Mouse (Mus musculus): Measurements from ENCODE around the gene Rapgef2. TPM values are rescaled to one million over a fixed set of nuclear protein-coding genes. Genes with fewer than 3 reads are reported as not detected.

Gene Rapgef2
- total RNA-seq (2021) = 10 to 100 TPM; 25.2 to 30.4 TPM
- long read RNA-seq, experiment 1, partial matches to known transcripts = 10 of 12 reads
- long read RNA-seq, experiment 1, other reads (novel, unspliced or antisense) = 2 of 12 reads
- long read RNA-seq, experiment 2, partial matches to known transcripts = 0 of 3 reads
- long read RNA-seq, experiment 2, other reads (novel, unspliced or antisense) = 3 of 3 reads

DNA sequence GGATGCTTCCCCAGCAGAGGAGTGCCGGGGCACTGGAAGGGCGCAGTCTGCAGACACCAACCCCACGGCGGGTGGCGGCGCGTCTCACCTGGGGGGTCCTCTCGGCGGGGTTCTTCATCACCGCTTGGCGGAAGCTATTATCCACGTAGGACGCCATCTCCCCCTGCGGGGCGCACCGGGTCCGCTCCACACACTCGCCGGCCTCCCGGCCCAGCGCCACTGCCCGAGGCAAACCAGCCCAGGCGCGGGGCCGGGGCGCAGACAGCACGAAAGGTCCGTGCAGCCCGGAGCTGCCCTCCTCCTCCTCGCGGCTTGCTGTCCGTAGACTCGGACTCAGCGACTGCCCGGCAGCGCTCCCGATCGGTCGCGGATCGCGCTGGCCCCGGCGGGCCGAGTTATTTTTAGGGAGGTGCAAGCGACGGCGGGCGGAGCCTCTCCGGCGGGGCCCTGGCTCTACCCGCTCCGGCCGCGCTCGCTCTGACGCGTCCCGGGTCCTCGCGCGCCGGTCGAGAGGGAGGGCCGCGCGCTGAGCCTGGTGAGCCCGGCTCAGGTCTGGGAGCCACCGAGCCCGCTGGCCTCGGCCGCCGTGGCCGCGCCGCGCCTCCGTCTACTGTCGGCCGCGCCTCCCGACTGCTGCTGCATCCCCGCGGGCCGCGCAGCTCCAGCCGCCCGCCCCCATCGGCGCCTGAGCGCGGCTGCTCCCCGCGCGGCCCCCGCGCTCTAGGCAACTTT lies at the start of gene Rapgef2:
Gene Rapgef2 (minus strand): TSS at position 142 of the 732 bp plus-strand sequence.
- peak; percentile 87 for DNase-seq

DNA sequence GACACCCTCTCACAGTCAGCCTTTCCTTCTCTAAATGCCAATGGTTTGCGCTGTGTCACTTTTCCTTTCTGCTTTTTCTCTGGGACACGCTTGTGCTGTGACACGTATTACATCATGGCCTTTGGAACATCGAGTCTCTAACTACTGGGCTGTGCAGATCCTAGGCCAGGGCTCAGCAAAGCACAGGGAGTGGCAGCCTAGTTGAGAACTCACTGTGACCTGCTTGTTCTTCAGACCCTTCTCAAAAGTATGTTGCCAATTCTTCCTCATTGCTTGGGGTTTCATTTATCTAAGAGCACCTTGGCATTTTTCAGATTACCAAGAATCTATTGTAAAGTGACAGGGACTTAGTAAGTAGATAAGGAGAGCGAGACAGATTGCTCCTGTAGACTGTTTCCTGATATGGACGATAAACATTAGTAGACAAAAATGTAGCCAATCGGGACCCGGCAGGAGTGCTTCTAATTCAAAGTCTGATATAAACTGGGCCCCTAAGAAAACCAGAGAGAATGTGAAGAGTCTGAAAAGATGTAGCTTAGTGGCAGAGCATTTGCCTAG lies 47.4 kb upstream of the Rapgef2 start:
- no peak for DNase-seq

DNA sequence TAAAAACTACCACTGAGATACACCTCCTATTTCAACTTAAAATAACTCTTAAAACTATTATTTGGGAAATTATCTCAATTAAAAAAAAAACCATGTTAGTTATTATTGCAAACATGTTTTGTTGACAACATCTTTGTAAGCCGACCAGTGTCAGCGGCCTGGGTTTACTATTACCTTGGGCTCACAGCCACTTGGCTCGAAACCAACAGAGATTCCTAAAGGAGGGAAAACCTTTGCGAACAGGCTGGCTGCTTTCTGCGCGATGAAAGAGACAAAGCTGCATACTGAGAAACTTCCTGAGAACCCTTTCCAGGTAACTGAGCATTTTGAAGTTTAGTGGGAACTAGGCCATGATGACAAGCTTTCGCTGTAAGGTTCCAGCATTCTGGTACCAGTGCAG lies 46.7 kb upstream of the Rapgef2 start:
- DNase-seq = peak; percentile 52

DNA sequence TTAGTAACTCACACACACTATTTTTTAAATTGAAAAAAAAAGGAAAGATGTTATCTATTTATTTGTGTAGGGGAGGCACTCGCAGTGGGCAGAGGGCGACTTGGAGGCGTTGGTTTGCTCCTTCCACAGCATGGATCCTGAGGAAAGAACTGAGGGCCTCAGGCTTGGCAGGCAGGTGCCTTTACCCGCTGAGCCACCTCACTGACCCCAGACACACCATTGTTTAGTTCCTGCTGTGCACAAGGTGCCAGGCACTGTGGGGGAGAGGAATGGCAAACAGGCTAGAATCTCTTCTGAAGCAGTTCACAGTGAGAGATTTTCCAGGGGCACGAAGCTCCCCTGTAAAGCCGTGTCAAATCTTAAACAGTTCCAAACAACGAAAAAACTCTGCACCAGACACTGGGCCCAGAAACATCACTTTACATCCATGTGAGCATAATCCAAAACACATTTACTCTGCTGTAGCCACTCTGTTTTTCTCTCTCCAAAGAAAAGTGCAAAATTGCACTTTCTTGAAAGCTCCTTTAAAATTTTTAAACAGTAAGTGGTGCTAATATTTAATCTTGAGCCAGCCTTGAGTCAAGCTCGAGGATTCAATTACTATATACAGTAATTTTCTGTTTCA lies 43.5 kb upstream of the Rapgef2 start:
- DNase-seq = no peak

DNA sequence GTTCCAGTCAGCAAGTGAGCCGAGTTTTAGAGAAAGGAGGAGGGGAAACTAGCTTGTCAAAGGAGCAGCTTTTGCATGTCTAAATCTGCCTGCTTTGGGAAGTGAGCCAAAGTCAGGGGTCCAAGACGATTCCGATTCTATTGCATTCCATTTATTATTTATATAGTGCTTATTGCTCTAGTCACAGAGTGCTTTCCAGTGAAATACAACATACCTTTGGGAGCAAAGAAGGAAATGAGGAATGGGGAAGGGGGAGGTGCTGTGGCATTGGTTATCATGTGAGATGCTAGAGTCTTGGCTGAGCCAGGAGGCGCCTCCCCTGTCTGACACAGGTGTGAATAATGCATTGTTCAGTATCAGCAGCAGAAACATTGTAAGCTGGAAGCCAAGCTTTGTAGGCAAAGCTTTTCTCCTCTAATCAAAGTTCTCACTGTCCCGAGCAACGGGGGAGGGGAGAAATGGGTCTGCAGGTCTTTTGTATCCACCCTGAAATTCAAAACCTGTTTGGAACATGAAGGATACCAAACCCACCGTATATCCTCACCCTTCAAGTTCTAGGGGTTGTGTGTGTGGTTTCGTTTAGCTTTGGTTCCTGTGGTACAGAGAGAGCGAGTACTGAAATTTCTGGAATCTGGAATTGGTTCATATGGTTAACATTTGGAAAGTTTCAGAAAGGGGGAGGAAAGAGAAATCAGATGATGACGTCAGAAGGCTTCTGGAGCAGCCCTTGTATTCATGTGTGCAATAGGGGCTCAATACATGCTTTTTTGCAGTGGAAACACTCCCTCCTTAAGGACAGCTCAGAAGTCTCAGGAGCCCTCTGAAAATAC lies 38.6 kb upstream of the Rapgef2 start:
- DNase-seq = no peak

DNA sequence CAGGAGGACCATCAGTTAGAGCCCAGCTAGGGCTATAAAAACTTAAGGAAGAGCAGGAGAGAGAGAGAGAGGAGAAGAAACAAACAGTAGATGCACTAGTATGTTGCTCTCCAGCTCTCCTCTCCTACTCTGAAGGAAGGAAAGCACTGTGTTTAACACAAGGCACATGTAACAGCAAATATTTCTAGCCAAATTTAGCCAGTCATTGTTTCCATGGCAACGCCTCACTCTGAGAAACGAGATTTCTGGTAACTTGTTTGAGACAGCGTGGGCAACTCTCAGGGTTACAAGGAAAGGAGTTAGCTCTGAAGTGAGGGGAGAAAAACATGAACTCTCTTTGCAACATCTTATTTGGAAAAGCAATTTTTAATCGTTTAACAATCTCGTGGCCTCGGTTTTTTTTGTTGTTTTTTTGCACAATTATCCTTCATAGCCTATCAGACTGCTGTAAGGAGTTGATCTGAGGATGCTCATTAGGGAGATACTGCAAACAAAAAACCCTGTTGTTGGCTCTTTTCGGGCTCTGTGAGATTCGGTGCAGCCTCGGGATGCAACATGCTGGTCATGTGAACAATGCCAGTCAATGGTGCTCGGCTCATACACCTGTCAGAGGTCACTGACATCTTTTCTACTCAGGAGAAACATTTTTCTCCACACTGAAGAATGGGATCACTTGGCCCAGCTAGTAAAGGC lies 27.8 kb upstream of the Rapgef2 start:
- peak; percentile 18 for DNase-seq

DNA sequence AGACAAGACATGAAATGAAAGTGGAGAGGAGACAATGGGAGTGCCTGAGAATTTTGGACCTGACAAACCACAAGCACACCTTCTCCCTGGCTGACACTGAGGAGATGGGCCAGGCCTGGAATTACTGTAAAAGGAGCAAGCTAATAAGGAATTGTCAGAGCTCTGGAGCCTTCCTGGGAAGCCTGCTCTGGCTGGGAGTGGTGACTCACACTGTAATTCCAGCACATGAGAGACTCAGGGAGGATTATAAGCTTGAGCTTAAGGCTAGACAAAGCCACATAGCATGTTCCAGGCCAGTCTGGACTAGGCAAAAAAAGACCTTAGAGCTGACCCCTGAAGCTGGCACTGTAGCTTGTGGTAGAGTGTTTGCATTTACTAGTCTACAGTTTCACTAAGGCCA lies 25.6 kb upstream of the Rapgef2 start:
- DNase-seq = no peak

DNA sequence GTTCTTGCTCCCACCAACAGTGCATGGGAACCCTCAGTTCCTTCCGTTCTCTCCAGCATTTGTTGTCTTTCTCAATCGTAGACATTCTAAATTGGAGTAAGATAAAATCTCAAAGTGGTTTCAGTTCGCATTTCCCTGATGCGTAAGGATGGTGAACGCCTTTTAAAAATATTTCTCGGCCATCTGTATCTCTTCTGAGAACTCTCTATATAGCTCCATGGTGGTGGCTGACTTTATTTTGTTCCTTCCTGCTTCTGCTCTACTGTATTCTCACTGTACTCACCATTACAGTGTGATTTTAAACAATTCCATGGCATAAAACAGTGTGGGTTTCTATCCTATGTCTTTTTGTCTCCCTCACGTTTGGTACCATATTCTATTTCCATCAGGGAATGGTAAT lies 23.9 kb upstream of the Rapgef2 start:
- no peak for DNase-seq

DNA sequence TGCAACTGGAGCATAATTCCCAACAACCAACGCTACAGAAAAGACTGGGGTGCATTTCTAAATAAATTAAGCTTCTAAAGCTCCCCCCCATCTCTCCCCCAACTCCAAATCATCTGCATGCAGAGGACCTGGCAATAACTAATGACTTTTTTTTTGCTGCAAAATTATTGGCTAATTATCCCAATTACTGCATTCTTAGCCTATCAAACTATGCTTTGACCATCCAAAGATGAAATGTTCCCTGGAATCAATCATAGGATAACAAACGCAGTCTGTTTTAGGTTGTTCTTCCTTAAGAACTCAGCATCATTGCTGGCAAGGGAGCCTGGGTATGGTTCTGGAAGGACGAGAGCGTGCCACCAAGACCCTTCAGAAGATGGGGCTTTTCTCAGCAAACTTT lies 22.3 kb upstream of the Rapgef2 start:
- no peak for DNase-seq

DNA sequence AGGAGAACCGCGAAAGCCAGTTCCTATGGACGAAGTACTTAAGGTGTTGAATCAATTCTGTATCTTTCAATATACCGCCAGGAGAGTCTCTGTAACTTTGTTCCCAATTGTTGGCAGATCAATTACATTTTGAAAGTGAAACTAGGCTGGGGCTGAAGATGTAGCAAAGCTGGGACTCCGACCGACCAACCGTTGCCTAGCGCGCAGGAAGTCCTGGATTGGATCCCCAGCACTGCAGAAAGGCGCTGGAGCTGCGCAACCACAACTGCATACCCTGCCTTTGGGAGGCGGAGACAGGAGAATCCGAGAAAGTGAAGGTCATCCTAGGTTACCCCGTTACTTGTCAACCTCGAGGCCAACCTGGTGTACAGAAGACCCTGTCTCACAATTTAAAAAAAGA lies 13.1 kb upstream of the Rapgef2 start:
- no peak for DNase-seq

DNA sequence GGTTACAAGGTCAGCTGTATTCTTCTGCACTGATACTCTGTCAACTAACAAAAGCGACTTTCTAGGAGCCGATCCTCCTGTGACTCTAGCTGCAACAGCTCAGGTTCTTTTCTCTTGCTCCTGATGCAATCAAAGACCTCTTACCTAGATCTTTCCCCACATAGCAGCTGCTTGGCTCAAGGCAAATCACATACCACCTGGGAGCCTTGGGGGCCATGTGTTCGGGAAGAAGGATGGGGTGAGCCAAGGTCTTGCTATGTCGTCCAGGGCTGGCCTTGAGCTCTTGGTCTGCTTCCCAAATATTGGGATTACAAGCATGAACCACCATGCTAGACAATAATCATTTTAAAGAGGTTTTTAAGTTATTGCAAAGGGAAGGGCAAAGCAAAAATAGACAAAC lies 11.0 kb upstream of the Rapgef2 start:
- DNase-seq = peak; percentile 55

DNA sequence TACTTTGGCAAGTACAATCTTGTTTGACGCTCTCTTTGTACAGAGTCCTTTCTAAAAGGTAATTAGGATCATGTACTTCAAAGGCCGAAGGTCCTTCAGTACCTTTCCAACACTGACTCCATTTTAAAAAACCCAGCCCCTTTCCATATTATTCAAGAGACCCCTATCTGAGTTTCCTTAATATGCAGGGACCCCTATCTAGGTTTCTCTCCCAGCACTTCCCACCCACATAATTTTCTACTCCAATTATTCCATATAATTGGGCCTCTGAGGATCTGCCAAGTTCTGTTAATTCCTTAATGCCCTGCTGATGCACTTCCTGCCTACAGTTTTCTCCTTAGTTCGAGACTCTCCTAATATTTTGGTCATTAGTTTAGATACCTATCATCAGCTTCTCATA lies 10.3 kb upstream of the Rapgef2 start:
- DNase-seq = no peak

DNA sequence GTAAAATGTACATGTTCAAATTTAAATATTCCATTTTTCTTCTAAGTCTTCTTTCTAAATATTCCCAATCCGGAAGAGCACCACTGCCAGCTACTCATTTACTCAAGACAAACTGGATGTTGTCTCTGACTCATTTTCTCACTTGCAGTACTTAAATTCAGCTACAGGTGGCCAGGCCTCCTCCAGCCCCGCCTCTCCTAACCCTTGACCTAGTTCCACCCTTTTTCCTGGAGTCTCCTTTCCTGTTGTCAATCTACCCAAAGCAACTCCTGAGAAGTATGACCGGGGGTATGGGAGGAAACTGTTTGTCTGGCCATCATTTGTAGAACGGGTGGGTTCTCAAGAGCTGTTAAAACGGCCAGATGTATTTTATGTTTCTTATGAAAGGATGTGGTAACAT lies 9.7 kb upstream of the Rapgef2 start:
- DNase-seq = no peak

DNA sequence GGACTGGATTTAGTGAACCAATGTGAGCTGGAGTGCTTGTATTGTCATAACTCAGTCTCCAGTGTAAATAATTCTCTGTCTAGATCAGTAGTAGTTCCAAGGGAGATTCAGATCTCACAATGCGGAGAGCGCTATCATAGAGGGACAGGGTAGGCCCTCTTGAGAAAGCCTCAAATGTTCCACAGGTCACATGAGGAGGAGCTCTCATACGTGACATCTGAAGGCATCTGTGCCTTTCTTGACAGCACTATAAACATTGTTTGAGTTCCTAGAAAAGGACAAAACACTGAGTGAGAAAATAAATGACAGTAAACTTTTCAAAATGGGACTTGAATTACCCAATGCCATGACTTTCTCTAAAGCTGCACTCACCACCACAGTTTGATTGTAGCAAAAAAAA lies 8.4 kb upstream of the Rapgef2 start:
- no peak for DNase-seq

DNA sequence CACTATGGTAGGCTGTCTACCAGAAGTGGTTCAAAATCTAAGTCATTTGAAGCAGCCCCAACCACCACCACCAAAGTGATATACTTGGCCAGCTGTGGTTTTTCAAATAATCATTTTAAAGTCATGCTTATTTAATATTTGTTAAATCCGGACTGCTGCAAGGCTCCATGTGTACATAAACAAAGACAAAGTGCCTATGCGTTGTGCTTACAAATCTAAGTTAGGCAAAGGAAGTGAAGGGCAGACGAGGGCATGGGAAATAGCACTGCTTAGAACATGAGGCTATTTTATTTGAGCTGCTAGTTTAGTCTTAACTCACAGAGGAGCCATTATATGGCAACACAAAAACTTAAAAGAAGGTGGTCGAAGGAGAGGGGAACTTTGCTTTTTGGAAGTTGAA lies 6.7 kb upstream of the Rapgef2 start:
- DNase-seq = no peak

DNA sequence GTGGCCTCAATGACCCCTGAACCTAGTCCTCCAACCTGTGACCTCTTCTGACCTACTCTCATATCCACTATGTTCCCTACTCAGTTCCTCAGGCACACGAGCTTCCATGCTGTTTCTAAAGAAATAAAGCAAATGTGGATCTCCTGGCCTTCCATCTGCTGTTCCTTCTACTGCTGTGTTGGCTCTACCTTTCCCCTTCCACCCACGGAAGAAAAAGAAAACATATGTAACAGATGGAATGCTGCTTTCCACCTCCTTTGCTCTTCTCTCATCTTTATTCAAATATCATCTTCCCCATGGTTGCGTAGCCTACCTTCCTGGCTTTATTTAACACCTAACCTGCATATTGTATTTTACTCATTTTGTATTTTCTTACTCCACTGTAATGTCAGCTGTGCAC lies 2.7 kb upstream of the Rapgef2 start:
- no peak for DNase-seq

DNA sequence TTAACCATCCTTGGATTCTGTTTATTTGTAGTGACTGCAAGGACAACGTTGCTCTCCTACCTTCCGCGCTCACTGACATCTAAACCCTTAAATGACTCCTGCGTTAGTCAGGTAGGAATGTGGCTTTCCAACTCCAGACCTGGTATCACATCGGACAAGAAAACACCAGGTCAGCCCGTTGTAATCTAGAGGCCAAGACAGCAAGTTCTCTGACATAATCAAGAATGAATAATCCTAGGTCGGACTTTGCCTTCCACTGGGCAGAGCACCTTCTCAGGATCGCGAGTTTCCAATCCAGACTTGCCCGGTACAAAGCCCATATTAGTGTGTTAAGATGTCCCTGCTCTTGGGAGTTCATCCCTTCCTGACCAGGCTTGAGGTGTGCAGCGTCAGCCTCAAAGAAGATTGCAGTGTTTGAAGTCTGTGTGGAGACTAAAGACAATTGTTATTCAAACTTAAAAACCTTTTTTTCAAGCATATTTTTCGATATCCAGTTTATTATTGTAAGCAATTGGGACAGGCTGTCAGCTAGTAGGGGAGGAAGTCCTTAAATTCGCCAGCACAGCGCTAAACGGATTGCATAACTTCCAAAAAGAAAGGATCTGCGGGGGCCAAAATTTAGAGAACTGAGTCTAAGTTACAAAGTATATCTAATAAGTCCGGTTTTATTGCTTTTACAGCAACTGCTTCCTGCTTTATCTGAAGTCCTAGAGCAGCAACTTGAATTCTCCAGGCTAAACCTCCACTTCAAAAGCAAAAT lies 1.6 kb upstream of the Rapgef2 start:
- no peak for DNase-seq

DNA sequence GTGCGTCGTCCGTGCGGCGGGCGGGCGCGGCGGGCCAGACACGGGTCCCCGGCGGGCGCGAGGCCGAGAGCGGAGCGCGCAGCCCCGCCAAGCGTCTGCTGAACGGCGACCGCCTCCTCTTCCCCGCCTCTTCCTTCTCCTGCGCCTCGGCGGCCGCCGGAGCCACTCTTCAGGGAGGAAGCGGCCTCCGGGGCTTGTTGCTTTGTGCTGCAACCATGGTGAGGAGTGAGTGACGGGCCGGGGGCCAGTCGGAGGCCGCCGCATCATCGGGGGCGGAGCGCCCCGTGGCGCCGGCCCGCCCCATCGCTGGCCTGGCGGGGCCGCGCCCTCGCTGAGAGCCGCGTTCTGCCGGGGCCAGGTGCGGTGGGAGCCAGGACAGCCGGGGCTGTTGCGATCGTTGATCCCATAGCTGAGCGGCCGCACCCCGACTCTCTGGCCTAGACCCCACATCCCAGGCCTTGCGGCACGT lies 825 bp upstream of the Rapgef2 start:
- DNase-seq = peak; percentile 98

DNA sequence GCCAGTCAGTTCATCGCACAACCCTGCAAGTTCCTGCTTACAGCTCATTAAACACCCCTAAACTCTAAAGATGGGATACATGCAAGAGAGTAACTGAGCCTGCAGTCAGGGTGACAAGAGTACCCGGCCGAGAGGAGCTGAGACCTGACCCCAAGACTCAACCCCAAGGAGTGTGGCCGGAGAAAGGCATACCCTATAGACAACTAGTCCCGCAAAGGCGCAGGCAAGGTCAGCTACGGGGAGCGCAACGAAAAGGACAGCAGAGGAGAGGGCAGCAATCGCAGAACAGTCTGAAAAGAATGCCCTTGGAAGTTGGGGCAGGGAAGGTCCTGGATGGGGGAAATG lies 314 bp downstream of the Rapgef2 start:
- DNase-seq = no peak

DNA sequence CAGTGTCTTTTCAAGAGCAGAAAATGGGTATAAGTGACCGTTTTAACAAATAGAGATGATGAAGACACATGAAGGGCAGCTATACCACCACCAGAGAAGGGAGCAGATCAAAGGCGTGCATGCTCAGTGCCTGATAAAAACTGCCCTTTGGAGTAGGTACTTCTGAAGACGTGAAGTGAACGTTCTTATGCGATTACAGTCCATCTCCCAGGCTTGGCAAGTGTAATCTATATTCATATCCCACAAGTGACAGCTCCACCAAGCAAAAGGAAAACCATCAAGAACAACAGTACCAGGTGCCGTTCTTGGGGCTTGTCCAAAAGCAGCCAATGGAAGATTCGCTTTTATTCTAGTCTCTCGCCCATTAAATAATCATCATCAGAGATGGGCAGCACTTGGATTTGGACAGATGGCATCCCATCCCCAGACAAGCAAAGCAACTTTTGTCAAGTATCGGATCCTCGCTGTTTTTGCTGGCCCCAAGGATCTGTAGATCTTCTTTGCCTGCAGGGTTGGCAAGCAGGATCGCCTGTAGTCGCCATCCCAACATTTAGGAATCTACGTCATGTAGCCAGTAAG lies 1.1 kb downstream of the Rapgef2 start:
- no peak for DNase-seq

DNA sequence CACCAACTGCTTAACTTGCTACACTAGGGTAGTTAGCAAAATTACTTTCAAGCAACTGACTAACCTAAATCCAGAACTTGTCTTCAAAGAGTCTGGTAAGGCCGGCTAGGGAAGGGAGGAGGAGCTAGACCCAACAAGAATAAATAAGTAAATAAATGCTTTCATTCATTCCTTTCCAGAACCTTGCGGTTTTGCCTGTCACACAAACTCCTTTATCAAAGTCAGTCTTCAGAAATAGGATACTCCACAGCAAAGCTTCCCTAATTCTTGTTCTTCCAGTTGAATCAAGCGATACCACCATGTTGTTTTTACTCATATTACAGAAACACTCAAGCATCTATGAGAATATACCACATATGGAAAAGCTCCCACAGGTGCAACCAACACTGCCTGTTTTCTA lies 2.3 kb downstream of the Rapgef2 start:
- DNase-seq = no peak

Data from adrenal gland, postnatal 10 days (tissue).